Mouse (Mus musculus) liver, embryonic 14.5 days (tissue): ENCODE data around the gene Clcf1. TPM values are rescaled to one million over a fixed set of nuclear protein-coding genes. Genes with fewer than 3 reads are reported as not detected.

Source experiments
- ATAC-seq: fragments of 200-750 bp; cut with Nextera tagmentation; 2 replicates; pipeline ENCODE4 v1.8.0; 2017; ENCODE audit warnings: moderate number of reproducible peaks, mild to moderate bottlenecking, moderate library complexity; ENCODE audit not compliant: insufficient read depth
- DNase-seq, 3 experiments: peaks; one replicate each; pipeline ENCODE4 v3.0.0-alpha.2; 2012 to 2013; ENCODE audit warnings: low read depth in 3 of 3, low spot score in 3 of 3
- H3K27ac ChIP-seq: fragments of 300-500 bp; sonication (generic); 2 replicates; pipeline ENCODE4 v1.5.1; 2014; ENCODE audit warnings: moderate library complexity, mild to moderate bottlenecking, control low read depth, inconsistent platforms
- H3K27me3 ChIP-seq: fragments of 300-500 bp; sonication (generic); 2 replicates; pipeline ENCODE4 v1.6.1; 2014; ENCODE audit warnings: mild to moderate bottlenecking, low read length, moderate library complexity; ENCODE audit not compliant: control insufficient read depth, insufficient read depth
- H3K36me3 ChIP-seq: fragments of 300-500 bp; sonication (generic); replicated peaks from 2 replicates; pipeline ENCODE4 v1.6.1; 2014; ENCODE audit warnings: low read depth; ENCODE audit not compliant: control insufficient read depth, insufficient read depth
- H3K4me1 ChIP-seq, 2 experiments: fragments of 200-500 bp in 1 of 2; fragments of 300-500 bp in 1 of 2; sonication (generic) in 1 of 2; replicated peaks; 2 replicates each; pipeline ENCODE4 v1.6.1; 2012 to 2014; ENCODE audit warnings: antibody characterized with exemption in 1 of 2, inconsistent platforms in 1 of 2, low read length in 1 of 2; ENCODE audit not compliant: control insufficient read depth in 2 of 2, insufficient read depth in 2 of 2
- H3K4me2 ChIP-seq: fragments of 300-500 bp; sonication (generic); 2 replicates; pipeline ENCODE4 v1.6.1; 2014; ENCODE audit warnings: low read depth, mild to moderate bottlenecking, control low read depth, moderate library complexity
- H3K4me3 ChIP-seq, 2 experiments: fragments of 200-500 bp in 1 of 2; fragments of 300-500 bp in 1 of 2; sonication (generic) in 1 of 2; 2 replicates each; pipeline ENCODE4 v1.5.1; 2012 to 2014; ENCODE audit warnings: low read depth in 2 of 2, low read length in 2 of 2, mild to moderate bottlenecking in 2 of 2, control low read depth in 1 of 2, inconsistent platforms in 1 of 2, moderate library complexity in 1 of 2; ENCODE audit not compliant: insufficient read depth in 1 of 2
- H3K9ac ChIP-seq: fragments of 300-500 bp; sonication (generic); replicated peaks from 2 replicates; pipeline ENCODE4 v1.6.1; 2014; ENCODE audit warnings: mild to moderate bottlenecking, control low read depth, moderate library complexity
- H3K9me3 ChIP-seq: fragments of 300-500 bp; sonication (generic); 2 replicates; pipeline ENCODE4 v1.6.1; 2016; ENCODE audit warnings: low read length, mixed read lengths; ENCODE audit not compliant: control insufficient read depth
- CTCF ChIP-seq: IDR thresholded peaks from 2 replicates; pipeline ENCODE4 v1.5.1; 2016; ENCODE audit warnings: antibody characterized with exemption, low read depth, control low read depth
- EP300 ChIP-seq: IDR thresholded peaks from 2 replicates; pipeline ENCODE4 v1.6.1; 2016; ENCODE audit warnings: antibody characterized with exemption, low read depth
- WGBS: fragments of 180-500 bp; shearing (Covaris S2); extraction: QIAGEN DNeasy Blood & Tissue Kit; methylation state at CpG from one replicate; pipeline ENCODE4 v1.1.7; 2014; ENCODE audit not compliant: insufficient replicate concordance; 5-methylcytosine and 5-hydroxymethylcytosine counted together
- polyA plus RNA-seq, 2 experiments: library from polyadenylated mRNA; depleted of rRNA in 1 of 2; stranded (reverse) in 1 of 2; unstranded in 1 of 2; fragments of >200 nt; fragmentation: Nextera tagmentation in 1 of 2; extraction: Ambion mirVana in 1 of 2; gene quantifications; 2 replicates each; pipeline versions ENCODE4 v1.2.1 to v1.2.3; 2012 to 2014

Clcf1 gene
- polyA plus RNA-seq, 2 experiments: 0.43 to 1.1 TPM

DNA sequence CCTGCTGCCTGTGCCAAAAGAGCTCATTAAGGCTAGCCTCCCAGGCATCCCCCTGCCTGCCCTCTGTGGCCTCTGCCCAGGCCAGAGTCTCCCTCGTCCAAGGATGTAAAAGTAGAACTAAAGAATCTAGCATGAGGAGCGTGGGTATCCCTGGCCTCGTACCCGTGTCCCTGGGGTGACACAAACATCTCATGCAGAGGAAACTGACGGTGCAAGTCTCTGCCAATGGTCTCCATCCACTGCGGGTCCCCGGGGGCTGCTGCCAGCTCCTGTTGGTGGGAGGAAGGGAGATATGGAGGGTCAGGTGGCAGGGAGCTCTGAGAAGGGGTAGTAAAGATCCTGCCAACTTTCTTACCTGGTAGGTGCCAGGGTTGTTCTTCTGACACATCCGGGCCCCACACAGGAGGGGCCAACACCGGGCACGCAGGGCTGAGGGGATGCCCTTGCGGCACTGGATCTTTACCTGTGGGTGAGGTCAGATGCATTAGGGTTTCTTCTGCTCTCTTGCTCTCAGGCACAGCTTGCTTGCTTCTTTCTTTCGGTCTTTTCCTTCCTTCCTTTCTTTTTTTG lies 24.9 kb upstream of the Clcf1 start:
- H3K4me3 ChIP-seq: no peak overlapping the region
- TF ChIP-seq EP300 (no peak), CTCF (no peak)
- peaks cover 10% of the 10 kb centered on the region for H3K36me3 ChIP-seq
- no peaks in the 10 kb centered on the region for H3K27me3 ChIP-seq
- DNase-seq: no peak
- no peak overlapping the region for H3K4me2 ChIP-seq
- H3K9ac ChIP-seq: no peak overlapping the region
- ATAC-seq: no peak
- H3K4me1 ChIP-seq: peaks cover 14 to 30% of the 10 kb centered on the region in 2 experiments
- WGBS: 77% methylated on average over 12 of the region's 12 CpGs
- no peaks in the 10 kb centered on the region for H3K9me3 ChIP-seq
- H3K27ac ChIP-seq: no peak overlapping the region

- peaks cover 27% of the 10 kb centered on the region for H3K36me3 ChIP-seq
- peak within 1 kb of the TSS; percentile 64 for H3K27ac ChIP-seq
- DNase-seq: no peak
- ATAC-seq: no peak
- WGBS: 16% methylated on average over 4 of the region's 4 CpGs
- peak within 1 kb of the TSS; percentile 85 to 89 for H3K4me3 ChIP-seq
- no peaks in the 10 kb centered on the region for H3K9me3 ChIP-seq
- H3K27me3 ChIP-seq: no peaks in the 10 kb centered on the region
- H3K4me1 ChIP-seq: peaks cover 14 to 24% of the 10 kb centered on the region in 2 experiments
- H3K4me2 ChIP-seq: peak within 1 kb of the TSS; percentile 77
- TF ChIP-seq EP300 (no peak), CTCF (no peak)
- peak within 1 kb of the TSS; percentile 91 for H3K9ac ChIP-seq
Observed at GRCm38 (mm10) chr19:4190831-4191334, 23.2 kb upstream of the Clcf1 start, which contains the start of gene Tbc1d10c. Gene Tbc1d10c (minus strand): TSS chr19:4191284.

GRCm38 (mm10) chr19:4191528-4192250 lies 22.3 kb upstream of the Clcf1 start, which contains the start of gene Ppp1ca:
Gene Ppp1ca (plus strand): TSS chr19:4192065.
- Histone ChIP-seq H3K4me1 (peaks cover 14 to 24% of the 10 kb centered on the region in 2 experiments), H3K9me3 (no peaks in the 10 kb centered on the region), H3K36me3 (peaks cover 35% of the 10 kb centered on the region), H3K9ac (peak within 1 kb of the TSS; percentile 91), H3K27ac (peak within 1 kb of the TSS; percentile 64), H3K27me3 (no peaks in the 10 kb centered on the region), H3K4me3 (peak within 1 kb of the TSS; percentile 85 to 89), H3K4me2 (peak within 1 kb of the TSS; percentile 77)
- TF ChIP-seq CTCF (peak; percentile 90), EP300 (no peak)
- DNase-seq (peak; percentile 89 to 92 (median 92)), ATAC-seq (peak; percentile 91)
- WGBS: 5% methylated on average over 36 of the region's 47 CpGs

DNA sequence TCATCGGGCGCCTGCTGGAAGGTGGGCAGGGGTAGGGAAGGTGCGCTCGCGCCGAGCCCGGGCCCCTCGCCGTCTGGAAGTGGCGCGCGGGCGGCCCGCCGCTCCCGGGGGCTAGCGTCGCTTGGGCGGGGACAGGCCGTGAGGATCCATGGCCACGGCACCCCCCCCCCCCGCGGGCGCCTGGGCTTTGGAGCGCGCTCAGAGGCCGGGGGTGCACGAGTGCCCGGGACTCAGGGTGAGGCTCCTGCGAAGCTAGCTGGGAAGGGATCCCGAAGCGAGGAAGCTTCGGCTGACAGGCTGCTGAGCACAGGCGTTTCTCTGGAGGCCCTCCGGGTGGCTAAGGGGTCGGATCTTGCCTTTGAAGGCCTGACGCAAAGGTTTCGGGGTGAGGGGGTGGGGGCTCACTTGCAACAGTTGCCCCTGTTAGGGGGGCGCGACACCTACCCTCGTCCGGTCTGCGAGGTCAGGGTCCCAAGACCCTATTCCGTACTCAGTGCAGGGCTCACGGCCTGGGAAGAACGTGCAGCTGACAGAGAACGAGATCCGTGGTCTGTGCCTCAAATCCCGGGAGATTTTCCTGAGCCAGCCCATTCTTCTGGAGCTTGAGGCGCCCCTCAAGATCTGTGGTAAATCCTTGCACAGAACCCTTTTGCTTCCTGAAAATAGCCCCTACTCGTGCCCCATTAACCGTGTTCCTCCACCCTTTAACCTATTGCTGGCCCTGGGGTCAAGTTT lies 21.6 kb upstream of the Clcf1 start:
- peak overlapping the region; percentile 91 for H3K9ac ChIP-seq
- H3K9me3 ChIP-seq: no peaks in the 10 kb centered on the region
- no peaks in the 10 kb centered on the region for H3K27me3 ChIP-seq
- peaks cover 43% of the 10 kb centered on the region for H3K36me3 ChIP-seq
- peak overlapping the region; percentile 60 for H3K27ac ChIP-seq
- H3K4me2 ChIP-seq: peak overlapping the region; percentile 77
- peaks cover 14 to 24% of the 10 kb centered on the region in 2 experiments for H3K4me1 ChIP-seq
- DNase-seq (no peak), ATAC-seq (peak; percentile 62)
- WGBS: under 1% methylated on average over 49 of the region's 52 CpGs
- TF ChIP-seq CTCF (no peak), EP300 (no peak)
- peak overlapping the region; percentile 85 to 89 for H3K4me3 ChIP-seq

GRCm38 (mm10) chr19:4193129-4193528 lies 20.9 kb upstream of the Clcf1 start:
- peak overlapping the region; percentile 77 for H3K4me2 ChIP-seq
- ATAC-seq (no peak), DNase-seq (no peak)
- peak overlapping the region; percentile 85 to 89 for H3K4me3 ChIP-seq
- peak overlapping the region; percentile 60 for H3K27ac ChIP-seq
- TF ChIP-seq EP300 (no peak), CTCF (no peak)
- H3K9ac ChIP-seq: peak overlapping the region; percentile 91
- no peaks in the 10 kb centered on the region for H3K27me3 ChIP-seq
- peaks cover 46% of the 10 kb centered on the region for H3K36me3 ChIP-seq
- 52% methylated on average over 6 of the region's 6 CpGs for WGBS
- H3K4me1 ChIP-seq: peaks cover 14 to 24% of the 10 kb centered on the region in 2 experiments
- no peaks in the 10 kb centered on the region for H3K9me3 ChIP-seq
